20 mouse cellular contexts compared by ENCODE assay signal in genomic region chr8:66182257-66182656, GRCm38 (mm10).
"Had no signal": no experiment of that assay in that cellular context is flagged by ENCODE, and none has a peak within 500 bp of the region (broad histone marks: within the 10 kb centered on the region; RNA-seq: fewer than 3 reads in every experiment).

No protein-coding gene starts in this region.

- H3K4me1 ChIP-seq: limb, embryonic 15.5 days; midbrain, embryonic 12.5 days had no signal

- H3K36me3 ChIP-seq: limb, embryonic 15.5 days; midbrain, embryonic 12.5 days; midbrain, embryonic 15.5 days had no signal

- H3K4me3 ChIP-seq: limb, embryonic 15.5 days; midbrain, embryonic 12.5 days; midbrain, embryonic 15.5 days had no signal

- H3K9me3 ChIP-seq: limb, embryonic 15.5 days; midbrain, embryonic 12.5 days; midbrain, embryonic 15.5 days had no signal

- H3K9ac ChIP-seq: limb, embryonic 15.5 days; liver, embryonic 14.5 days; liver, postnatal 0 days; lung, embryonic 14.5 days; midbrain, embryonic 12.5 days; midbrain, embryonic 15.5 days had no signal

- DNase-seq: kidney, adult 18-20 months; kidney, adult 9 months; kidney, postnatal 25 days; left cerebral cortex, postnatal 4 days; liver, postnatal 0 days; lung, embryonic 14.5 days; right cerebral cortex, adult 18-20 months; right cerebral cortex, postnatal 14 days; right cerebral cortex, postnatal 4 days; thymus, adult 2 months; thymus, postnatal 25 days had no signal

- H3K4me2 ChIP-seq: limb, embryonic 15.5 days; liver, embryonic 11.5 days; lung, embryonic 14.5 days; midbrain, embryonic 12.5 days; midbrain, embryonic 15.5 days had no signal

- H3K27ac ChIP-seq: limb, embryonic 15.5 days; liver, embryonic 14.5 days; macrophage; midbrain, embryonic 12.5 days; midbrain, embryonic 15.5 days; stomach, postnatal 0 days had no signal

- H3K27me3 ChIP-seq: limb, embryonic 15.5 days; midbrain, embryonic 12.5 days; midbrain, embryonic 15.5 days had no signal

- ATAC-seq: intestine, embryonic 16.5 days; liver, postnatal 0 days; lung, postnatal 0 days had no signal
